Mouse (Mus musculus) mesoderm, embryonic 11.5 days (tissue): Measurements from ENCODE around the gene 1600014C23Rik.

Experiments
- DNase-seq: peaks from one replicate; pipeline ENCODE4 v3.0.0-alpha.2; 2012; ENCODE audit warnings: low read depth, low spot score

Gene 1600014C23Rik

GRCm38 (mm10) chr17:45752053-45752452 lies 18.4 kb upstream of the 1600014C23Rik start:
- DNase-seq = no peak

GRCm38 (mm10) chr17:45751359-45751758 lies 17.7 kb upstream of the 1600014C23Rik start:
- no peak for DNase-seq

- DNase-seq = no peak
Measured at GRCm38 (mm10) chr17:45749100-45749499, 15.5 kb upstream of the 1600014C23Rik start.

DNA sequence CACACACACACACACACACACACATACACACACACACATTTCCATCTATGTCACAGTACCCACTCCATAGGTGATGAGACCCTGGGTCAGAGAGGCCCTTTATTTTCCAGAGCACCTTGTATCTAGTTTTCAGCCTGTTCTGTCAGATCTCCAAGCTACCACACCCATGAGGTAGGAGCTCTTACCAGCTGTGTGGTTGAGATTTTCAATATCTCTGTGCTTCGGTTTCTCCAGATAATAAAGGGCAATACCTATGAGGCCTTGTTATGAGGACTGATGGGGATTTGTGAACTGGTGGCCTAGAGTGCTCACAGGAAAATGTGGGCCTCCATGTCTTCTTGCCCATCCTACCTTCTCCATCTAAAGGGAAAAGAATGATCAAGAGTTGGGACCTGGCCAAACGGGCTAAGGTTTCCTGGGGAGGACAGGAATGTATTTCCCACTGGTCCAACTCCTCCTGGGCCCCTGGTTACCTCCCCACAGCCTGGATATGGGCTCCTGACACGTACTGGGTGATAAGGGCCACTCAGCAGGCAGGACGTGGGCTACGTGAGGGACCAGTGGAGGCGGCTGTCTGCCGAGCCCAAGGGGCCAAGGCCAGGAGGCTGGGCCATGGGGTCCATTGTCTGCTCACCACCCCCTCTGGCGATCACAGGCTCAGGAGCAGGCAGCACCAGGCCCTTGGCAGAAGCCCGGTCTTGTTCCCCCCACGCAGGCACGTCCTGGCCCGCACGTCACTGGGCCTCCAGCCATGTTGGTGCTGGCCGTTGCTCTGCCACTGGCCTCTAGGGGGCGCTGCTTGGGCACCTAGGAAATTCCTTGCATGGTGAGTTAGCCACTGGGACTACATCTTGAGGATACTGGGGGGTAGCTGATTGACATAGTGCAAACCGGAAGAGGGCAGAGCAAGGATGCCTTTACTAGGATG lies 14.5 kb upstream of the 1600014C23Rik start:
- no peak for DNase-seq

DNA sequence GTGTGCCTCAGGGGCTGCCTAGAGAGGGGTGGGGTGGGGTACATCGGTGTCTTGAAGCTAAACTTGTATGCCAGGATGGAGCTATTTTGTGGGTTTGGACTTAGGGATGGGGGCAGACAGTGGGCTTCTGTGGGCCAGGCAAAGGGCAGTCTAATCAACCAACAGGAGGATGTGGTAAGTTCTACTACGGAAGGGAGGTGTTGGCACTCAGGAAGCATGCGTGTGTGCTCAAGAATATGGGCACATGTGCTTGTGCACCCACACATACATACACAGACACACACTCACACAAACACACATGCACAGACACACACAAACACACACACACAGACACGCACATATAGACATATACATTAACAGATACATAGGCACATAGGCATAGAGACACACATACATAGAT lies 13.6 kb upstream of the 1600014C23Rik start:
- DNase-seq = no peak

DNA sequence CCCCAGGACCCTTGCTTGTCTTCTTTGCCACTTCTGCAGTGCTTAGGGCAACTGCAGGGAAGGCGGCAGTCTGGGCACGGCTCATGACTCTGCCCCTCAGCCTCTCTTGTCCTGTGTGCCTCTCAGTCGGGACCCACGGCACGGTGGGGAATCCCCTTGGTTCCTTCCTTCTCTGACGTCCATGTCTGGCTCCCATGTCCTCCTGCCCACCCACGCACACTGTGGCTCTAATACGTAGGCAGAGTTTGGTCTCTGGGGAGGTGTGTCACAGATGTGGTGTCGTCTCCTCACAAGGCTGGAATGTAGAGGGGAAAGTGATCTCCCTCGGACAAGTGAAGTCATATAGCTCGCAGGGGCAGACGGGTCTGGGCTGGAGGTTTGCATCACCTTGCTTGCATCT lies 13.1 kb upstream of the 1600014C23Rik start:
- DNase-seq = no peak

GRCm38 (mm10) chr17:45745629-45746028 lies 12.0 kb upstream of the 1600014C23Rik start:
- DNase-seq = no peak

DNA sequence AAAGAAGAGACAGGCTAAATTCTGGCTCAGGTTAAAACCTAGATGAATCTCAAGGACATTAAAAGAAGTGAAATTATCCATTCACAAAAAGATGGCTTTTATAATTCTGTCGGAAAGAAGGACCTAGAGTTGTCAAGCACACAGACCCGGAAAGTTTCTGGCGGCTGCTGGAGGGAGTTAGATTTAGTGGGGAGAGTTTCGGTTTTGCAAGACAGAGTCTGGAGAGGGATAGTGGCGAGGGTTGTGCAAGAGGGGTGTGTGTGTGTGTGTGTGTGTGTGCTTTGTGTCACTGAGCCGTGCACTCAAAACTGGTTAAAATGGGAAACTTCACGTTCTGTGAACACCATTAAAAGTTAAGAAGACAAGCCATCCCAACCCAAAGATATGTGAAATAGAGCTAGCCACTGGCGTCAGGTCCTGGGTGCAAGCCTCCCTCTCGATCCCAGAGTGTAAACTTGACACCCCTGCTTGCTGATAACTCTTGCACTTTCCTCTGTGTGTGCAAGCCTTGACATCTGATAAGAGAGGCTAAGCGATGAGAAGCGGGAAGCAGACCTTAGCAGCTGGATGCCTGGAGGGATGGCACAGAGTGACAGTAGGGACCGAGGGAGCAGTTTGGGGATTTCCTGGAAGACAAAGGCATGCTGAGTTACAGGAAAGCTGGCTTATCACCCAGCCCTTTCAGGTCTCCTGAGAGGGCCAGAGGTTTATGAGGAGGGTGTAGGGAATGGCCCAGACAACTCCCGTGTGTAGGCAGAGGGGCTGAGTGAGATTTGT lies 8.9 kb upstream of the 1600014C23Rik start:
- DNase-seq = no peak

DNA sequence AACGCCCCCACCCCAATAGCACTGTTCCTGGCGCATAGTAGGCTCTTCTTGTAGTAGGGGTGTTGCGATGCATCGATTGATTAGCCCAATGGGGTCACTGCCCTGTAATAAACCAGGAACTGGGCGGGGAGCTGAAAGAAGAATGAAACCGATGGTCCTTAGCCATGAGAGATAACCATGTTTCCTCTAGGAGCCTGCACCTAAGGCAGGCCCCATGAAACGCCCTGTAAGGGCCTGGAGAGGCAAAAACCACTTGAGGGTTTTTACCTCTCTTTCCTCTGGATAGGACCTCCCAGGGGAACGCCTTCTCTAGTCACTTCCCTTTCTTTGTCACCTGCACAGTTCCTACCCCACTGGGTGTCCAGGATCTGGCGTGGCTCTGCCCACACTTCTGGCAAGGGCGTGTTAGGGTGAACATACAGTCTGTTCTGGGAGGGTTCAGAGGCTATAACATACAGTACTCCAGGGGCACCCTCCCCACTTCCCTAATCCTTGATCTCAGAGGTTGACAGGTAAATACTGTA lies 3.5 kb upstream of the 1600014C23Rik start:
- no peak for DNase-seq

GRCm38 (mm10) chr17:45736311-45737077 lies 2.9 kb upstream of the 1600014C23Rik start:
- peak; percentile 95 for DNase-seq

DNA sequence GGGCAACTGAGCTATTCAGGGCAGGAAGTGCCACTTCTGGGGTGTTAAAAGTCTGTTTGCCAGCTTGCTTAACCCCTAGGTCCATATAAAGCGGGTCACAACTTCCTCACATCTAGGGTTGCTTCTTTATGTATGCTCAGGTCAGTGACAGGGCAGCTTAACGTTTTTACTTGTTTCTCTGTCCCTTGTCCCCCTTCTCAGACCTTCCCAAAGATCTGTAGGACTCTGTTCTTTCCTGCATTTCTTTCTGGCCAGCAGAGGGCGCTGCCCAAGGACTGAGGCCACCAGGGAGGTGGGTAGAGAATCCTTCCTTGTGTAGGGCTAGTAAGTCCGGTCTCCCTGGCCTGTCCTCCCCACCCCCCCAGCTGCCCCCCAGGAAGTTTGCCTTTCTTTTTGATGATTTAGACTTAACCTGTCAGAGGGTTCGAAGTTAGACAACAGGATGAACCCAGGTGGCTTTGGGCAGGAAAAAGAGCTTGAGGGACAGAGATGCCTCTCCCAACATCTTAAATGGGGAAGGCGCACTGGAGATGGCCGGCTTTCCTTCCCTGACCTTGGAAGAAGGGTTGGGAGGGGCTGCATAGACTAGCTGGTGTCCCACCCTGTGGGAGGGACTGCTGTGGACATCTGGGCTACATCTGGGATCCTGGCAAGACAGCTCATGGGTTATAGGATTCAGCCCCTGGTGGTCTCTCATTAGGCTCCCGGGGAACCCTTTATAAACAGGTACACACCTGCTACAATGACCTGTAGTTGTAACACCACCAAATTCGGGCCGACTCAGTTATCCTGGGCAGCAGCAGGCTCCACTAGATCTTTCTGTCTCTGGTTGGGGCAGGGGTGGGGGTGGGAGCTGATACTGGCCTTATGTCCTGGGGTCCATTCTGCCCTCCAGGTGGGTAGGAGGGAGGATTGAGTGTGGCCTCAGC lies 2.0 kb upstream of the 1600014C23Rik start:
- DNase-seq = peak; percentile 91

DNA sequence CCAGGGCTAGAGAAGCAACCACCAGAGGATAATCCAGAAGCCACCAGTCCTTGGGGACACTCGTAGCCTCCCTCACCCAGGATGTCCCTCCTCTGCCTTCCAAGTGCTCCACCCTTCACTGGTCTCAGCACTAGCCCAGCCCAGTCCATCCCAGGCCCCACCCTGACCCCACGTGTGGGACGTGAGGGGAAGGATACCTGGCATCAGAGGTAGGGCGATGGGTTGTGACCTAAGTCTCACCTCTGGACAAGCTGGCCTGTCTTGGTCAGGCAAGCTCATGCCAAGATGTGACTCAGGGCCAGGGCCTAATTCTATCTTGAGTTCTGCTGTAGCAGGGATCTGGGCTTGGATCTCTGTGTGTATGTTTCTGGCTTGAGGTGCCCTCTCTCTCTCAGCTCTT lies 1.2 kb upstream of the 1600014C23Rik start:
- DNase-seq = no peak

- DNase-seq = no peak
Measured at GRCm38 (mm10) chr17:45734333-45734732, 689 bp upstream of the 1600014C23Rik start.

DNA sequence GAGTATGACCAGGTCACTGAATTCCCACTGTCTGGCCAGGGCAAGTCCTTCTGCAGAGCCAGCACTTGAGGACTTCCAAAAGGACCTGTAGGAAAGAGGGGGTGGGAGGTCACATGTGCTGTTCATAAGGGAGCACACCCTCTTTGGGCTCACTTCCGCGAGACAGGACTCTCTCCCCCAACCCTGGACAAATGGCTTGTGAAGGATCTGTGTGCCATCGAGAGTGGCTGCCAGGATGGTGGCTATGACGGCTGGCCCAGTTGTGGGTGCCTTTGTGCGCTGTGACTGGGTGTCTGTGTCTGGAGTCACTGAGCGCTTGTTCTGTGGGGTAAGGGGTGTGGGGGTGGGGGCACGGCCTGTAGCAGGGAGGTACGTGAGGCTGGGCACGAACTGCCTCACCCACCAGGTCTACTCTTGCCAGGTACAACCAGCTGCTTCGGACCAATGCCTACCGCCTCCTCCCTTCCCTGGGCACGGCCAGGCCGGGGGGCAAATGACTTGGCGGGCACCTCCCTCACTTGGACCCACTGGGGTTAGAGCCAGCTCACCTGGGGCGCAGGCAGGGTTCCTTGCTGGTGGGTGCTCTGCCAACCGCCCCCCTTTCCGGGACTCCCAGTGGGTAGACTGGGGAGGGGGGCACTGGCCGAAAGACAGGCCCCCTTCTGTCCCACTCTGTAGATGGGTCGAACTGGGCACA lies 458 bp downstream of the 1600014C23Rik start:
- no peak for DNase-seq

- peak; percentile 91 for DNase-seq
Measured at GRCm38 (mm10) chr17:45731172-45731864, 2.3 kb downstream of the 1600014C23Rik start.

- no peak for DNase-seq
Measured at GRCm38 (mm10) chr17:45730696-45731095, 2.9 kb downstream of the 1600014C23Rik start.

DNA sequence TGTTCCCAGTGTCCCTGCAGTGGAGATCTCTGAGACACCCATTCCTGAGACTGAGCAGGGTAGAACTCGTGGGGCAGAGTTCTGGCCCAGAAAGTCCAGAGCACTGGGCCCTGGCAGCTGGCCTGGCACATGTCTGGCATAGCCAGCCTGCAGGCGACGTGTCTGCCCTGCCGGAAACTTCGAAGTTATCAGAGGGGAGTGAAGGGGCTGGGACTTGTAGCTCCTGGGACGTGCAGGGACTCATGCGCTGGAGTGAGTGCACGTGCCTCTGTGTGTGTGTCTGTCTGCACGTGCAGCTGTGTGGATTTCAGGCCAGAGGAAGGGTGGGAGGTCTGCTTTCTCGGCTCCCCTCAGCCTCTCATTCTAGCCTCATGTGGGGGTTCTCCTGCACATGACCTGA lies 4.3 kb downstream of the 1600014C23Rik start:
- DNase-seq = no peak

GRCm38 (mm10) chr17:45727983-45728723 lies 5.5 kb downstream of the 1600014C23Rik start:
- no peak for DNase-seq

- no peak for DNase-seq
Measured at GRCm38 (mm10) chr17:45727481-45727880, 6.2 kb downstream of the 1600014C23Rik start.
